Mouse (Mus musculus) bone marrow macrophage, adult 2 months (primary cell): ENCODE measurements around the gene Hipk1.

Experiments
- CTCF ChIP-seq: IDR thresholded peaks from 2 replicates; pipeline ENCODE4 v1.5.1; 2012; ENCODE audit warnings: low read depth, mild to moderate bottlenecking, low read length, moderate library complexity
- POLR2A ChIP-seq: IDR thresholded peaks from 2 replicates; pipeline ENCODE4 v1.6.1; 2012; ENCODE audit warnings: mild to moderate bottlenecking, low read depth, low read length, borderline replicate concordance

- TF ChIP-seq CTCF, result no peak
- TF ChIP-seq POLR2A, result no peak
Measured at GRCm38 (mm10) chr3:103726642-103727041, 64.7 kb downstream of the Hipk1 start.
